Comparison of ENCODE assay signal across 8 mouse cellular contexts in genomic region chr1:133418164-133418800, GRCm38 (mm10). TPM values are rescaled to one million over a fixed set of nuclear protein-coding genes. Genes with fewer than 3 reads are reported as not detected.
DNase-seq lines count a peak whose midpoint lies in the region; ATAC-seq lines count a peak whose summit lies in the region.

No protein-coding gene starts in this region.

- H3K36me3 ChIP-seq in embryonic facial prominence, embryonic 15.5 days: no peaks in the 10 kb centered on the region
- H3K36me3 ChIP-seq in heart, embryonic 16.5 days (ENCODE audit: control insufficient read depth, insufficient read depth): no peaks in the 10 kb centered on the region

- 12% methylated on average over 28 of the region's 28 CpGs for WGBS in embryonic facial prominence, embryonic 15.5 days
- WGBS in heart, embryonic 16.5 days: 6% methylated on average over 28 of the region's 28 CpGs

- no peaks in the 10 kb centered on the region for H3K27me3 ChIP-seq in embryonic facial prominence, embryonic 15.5 days
- no peaks in the 10 kb centered on the region for H3K27me3 ChIP-seq in heart, embryonic 16.5 days (ENCODE audit: control insufficient read depth, insufficient read depth, low read length)

- peak overlapping the region; percentile 36 for H3K4me3 ChIP-seq in embryonic facial prominence, embryonic 15.5 days (replicated peaks)
- H3K4me3 ChIP-seq in heart, embryonic 16.5 days (ENCODE audit: low read length): peak overlapping the region; percentile 61

- peaks cover 35% of the 10 kb centered on the region for H3K4me1 ChIP-seq in embryonic facial prominence, embryonic 15.5 days
- peaks cover 36% of the 10 kb centered on the region for H3K4me1 ChIP-seq in heart, embryonic 16.5 days (ENCODE audit: control insufficient read depth, insufficient read depth, low read length)

- no peaks in the 10 kb centered on the region for H3K9me3 ChIP-seq in embryonic facial prominence, embryonic 15.5 days (replicated peaks)
- H3K9me3 ChIP-seq in heart, embryonic 16.5 days (replicated peaks; ENCODE audit: control insufficient read depth, low read length): no peaks in the 10 kb centered on the region

- no peak overlapping the region for H3K27ac ChIP-seq in embryonic facial prominence, embryonic 15.5 days (replicated peaks)
- peak overlapping the region; percentile 59 for H3K27ac ChIP-seq in heart, embryonic 16.5 days (ENCODE audit: low read length)

- ATAC-seq in embryonic facial prominence, embryonic 15.5 days (ENCODE audit: insufficient number of reproducible peaks, low FRiP score, low TSS enrichment, low read depth): peak; percentile 39
- ATAC-seq in heart, embryonic 16.5 days (replicated peaks; ENCODE audit: extremely low read depth, insufficient read depth, low FRiP score): peak; percentile 64
- ATAC-seq in erythroid progenitor cell, adult 5-6 weeks (replicated peaks; ENCODE audit: low FRiP score, poor library complexity, severe bottlenecking): no peak

- peak; percentile 21 for DNase-seq in layer of hippocampus, adult 11-12 months (ENCODE audit: low spot score)
- DNase-seq in layer of hippocampus, postnatal 25 days (ENCODE audit: extremely low spot score in 1 of 2, low spot score in 1 of 2): no peak
- peak; percentile 94 for DNase-seq in kidney, postnatal 10 days
- peak; percentile 93 for DNase-seq in lung, postnatal 36 days
- DNase-seq in ovary, postnatal 36 days (ENCODE audit: low spot score): peak; percentile 84

- peak overlapping the region; percentile 51 for H3K4me2 ChIP-seq in embryonic facial prominence, embryonic 15.5 days (replicated peaks)
- H3K4me2 ChIP-seq in heart, embryonic 16.5 days (ENCODE audit: low read depth, low read length): peak overlapping the region; percentile 89

- no peak overlapping the region for H3K9ac ChIP-seq in embryonic facial prominence, embryonic 15.5 days
- H3K9ac ChIP-seq in heart, embryonic 16.5 days (ENCODE audit: low read length): peak overlapping the region; percentile 76

RNA-seq across cellular contexts. Expression of gene Sox13, which starts 5.9 kb away (rescaled TPM):
- 1 to 10 TPM; 7.4 to 9.6 TPM for total RNA-seq in layer of hippocampus, postnatal 25 days (2021)
- polyA plus RNA-seq in embryonic facial prominence, embryonic 15.5 days (2015; fragmentation: Nextera tagmentation; extraction: Ambion mirVana): 5.8 and 6.1 TPM in 2 replicates
- 4.3 and 5.8 TPM in 2 replicates for polyA plus RNA-seq in heart, embryonic 16.5 days (2015; fragmentation: Nextera tagmentation; extraction: Ambion mirVana)
- total RNA-seq in erythroid progenitor cell, adult 5-6 weeks (2015; ENCODE audit: low replicate concordance): 1.4 and 3.4 TPM in 2 replicates
- not detected in 2 replicates for total RNA-seq in erythroid progenitor cell, adult 5-6 weeks (2017; ENCODE audit: low replicate concordance)

RNA-seq across cellular contexts. Expression of gene Etnk2, which starts 54.9 kb away (rescaled TPM):
- total RNA-seq in layer of hippocampus, postnatal 25 days (2021): 1 to 10 TPM; 1.8 to 2.7 TPM
- polyA plus RNA-seq in embryonic facial prominence, embryonic 15.5 days (2015; fragmentation: Nextera tagmentation; extraction: Ambion mirVana): 6.2 and 6.5 TPM in 2 replicates
- 1.7 and 2.1 TPM in 2 replicates for polyA plus RNA-seq in heart, embryonic 16.5 days (2015; fragmentation: Nextera tagmentation; extraction: Ambion mirVana)
- not detected in 2 replicates for total RNA-seq in erythroid progenitor cell, adult 5-6 weeks (2015; ENCODE audit: low replicate concordance)
- not detected in 2 replicates for total RNA-seq in erythroid progenitor cell, adult 5-6 weeks (2017; ENCODE audit: low replicate concordance)

Comparison
In these comparisons a context has a peak if more than half of its experiments do, and no peak if none do; other contexts are left out.
1. DNase-seq: peak in layer of hippocampus, adult 11-12 months (single experiment), kidney, postnatal 10 days (single experiment), lung, postnatal 36 days (single experiment) and ovary, postnatal 36 days (single experiment); none in layer of hippocampus, postnatal 25 days (0 of 2).